ENCODE assay signal across 10 mouse cellular contexts in genomic region chr5:119570054-119570453, GRCm38 (mm10).
"Had no signal": no experiment of that assay in that cellular context is flagged by ENCODE, and none has a peak within 500 bp of the region (broad histone marks: within the 10 kb centered on the region; RNA-seq: fewer than 3 reads in every experiment).

No protein-coding gene starts in this region.

- H3K9ac ChIP-seq: hindbrain, embryonic 15.5 days; limb, embryonic 15.5 days; liver, embryonic 12.5 days; midbrain, embryonic 13.5 days; stomach, embryonic 15.5 days had no signal

- DNase-seq: kidney, adult 18-20 months; right cerebral cortex, postnatal 14 days; thymus, adult 2 months; thymus, postnatal 25 days had no signal

- H3K4me2 ChIP-seq: hindbrain, embryonic 15.5 days; limb, embryonic 15.5 days; liver, embryonic 12.5 days; midbrain, embryonic 13.5 days; stomach, embryonic 15.5 days had no signal

- H3K4me3 ChIP-seq: hindbrain, embryonic 15.5 days; left cerebral cortex, adult 2 months; limb, embryonic 15.5 days; liver, embryonic 12.5 days; midbrain, embryonic 13.5 days; stomach, embryonic 15.5 days had no signal

- H3K4me1 ChIP-seq: hindbrain, embryonic 15.5 days; limb, embryonic 15.5 days; midbrain, embryonic 13.5 days had no signal

- H3K9me3 ChIP-seq: hindbrain, embryonic 15.5 days; stomach, embryonic 15.5 days had no signal

- ATAC-seq: liver, embryonic 12.5 days; midbrain, embryonic 13.5 days had no signal

- H3K36me3 ChIP-seq: hindbrain, embryonic 15.5 days; limb, embryonic 15.5 days; liver, embryonic 12.5 days; midbrain, embryonic 13.5 days; stomach, embryonic 15.5 days had no signal

- H3K27me3 ChIP-seq: hindbrain, embryonic 15.5 days; limb, embryonic 15.5 days; liver, embryonic 12.5 days; midbrain, embryonic 13.5 days; stomach, embryonic 15.5 days had no signal

- H3K27ac ChIP-seq: hindbrain, embryonic 15.5 days; left cerebral cortex, adult 2 months; limb, embryonic 15.5 days; liver, embryonic 12.5 days; midbrain, embryonic 13.5 days; stomach, embryonic 15.5 days had no signal
